Mouse (Mus musculus) fat pad, adult 2 months (tissue): ENCODE results near the gene Rrad.

ENCODE experiments used
- DNase-seq: peaks from one replicate; pipeline ENCODE4 v3.0.0-alpha.2; 2011; ENCODE audit warnings: low read depth, low spot score; ENCODE audit errors: extremely low read depth

The Rrad gene

DNA sequence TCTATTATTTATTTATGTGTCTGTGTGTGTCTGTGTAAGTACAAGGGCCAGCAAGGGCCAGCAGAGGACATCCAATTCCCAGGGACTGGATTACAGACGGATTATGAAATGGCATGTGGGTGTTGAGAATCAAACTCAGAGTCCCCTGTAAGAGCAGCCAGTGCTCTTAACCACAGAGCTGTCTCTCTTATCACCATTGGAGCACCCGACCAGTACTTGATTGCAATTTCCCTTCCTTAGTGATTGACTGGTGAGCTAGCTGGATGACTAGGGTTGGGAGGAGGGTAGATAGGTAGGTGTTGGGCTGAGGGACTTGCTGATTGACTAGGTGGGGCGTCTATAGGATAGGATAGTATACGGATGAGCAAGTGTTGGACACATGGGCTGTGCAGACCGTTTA lies 10.4 kb downstream of the Rrad start:
- DNase-seq: no peak

DNA sequence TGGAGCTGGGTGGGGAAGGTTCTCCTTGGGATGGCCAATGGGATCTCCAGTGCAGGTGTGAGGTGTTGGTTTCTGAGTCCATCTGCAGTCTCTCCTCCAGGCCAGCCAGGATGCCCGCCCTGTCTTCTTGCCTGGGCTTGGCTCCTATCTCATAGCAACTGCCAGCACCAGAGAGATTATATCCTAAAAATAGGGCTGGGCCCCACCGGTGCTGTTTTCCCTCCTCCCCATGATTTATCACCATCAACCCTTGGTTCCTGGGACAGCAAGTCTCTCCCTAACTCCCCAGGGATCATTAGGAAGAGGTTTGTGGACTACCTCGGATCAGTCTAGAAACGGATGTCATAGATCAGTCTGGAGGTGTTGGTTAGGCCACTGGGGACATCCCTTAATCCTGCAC lies 18.0 kb downstream of the Rrad start:
- no peak for DNase-seq

DNA sequence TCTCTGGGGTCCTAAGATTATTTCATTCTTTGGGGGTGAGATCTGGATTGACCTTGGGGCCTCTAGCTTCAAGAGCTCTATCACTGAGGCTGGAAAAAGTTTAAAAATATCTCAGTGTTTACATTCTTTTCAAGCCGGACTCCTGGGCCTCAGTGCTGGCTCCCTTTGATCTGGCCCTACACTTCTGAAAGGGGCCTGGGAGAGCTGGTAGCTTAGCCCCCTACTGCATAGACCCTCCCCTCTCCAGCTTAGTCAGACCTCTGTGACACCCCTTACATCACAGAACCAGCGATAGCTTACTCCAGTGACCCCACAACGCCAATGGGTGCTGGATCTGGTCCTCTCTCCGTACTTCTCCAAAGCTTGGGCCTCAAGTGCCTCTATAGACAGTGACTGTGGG lies 19.5 kb downstream of the Rrad start:
- DNase-seq: no peak

DNA sequence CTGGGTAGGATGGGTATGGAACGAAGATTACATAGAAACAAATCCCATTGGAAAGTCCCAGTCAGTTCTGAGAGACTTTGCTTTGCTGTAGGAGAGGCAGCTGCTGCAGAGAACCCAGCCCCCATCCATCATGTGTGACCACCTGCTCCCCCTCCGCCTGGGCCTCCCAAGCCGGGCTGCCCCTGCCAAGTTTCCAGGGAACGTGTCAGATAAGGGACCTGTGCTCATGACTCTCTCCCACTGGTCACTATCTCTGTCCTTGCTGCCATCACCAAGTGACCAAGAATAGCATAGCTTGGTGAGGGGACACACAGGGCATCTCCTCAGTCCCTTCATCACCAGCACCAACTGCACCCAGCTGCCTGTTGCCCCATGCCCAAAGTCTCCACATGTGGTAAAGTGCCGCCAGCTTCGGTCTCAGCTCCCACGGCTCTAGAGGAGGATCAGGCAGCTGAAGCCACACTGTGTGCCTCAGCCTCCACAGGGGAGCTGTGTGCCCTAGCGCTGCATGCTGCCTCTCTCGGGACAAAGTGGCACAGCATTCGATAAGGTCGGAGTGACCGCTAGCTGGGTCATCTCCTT lies 20.9 kb downstream of the Rrad start:
- DNase-seq: no peak

DNA sequence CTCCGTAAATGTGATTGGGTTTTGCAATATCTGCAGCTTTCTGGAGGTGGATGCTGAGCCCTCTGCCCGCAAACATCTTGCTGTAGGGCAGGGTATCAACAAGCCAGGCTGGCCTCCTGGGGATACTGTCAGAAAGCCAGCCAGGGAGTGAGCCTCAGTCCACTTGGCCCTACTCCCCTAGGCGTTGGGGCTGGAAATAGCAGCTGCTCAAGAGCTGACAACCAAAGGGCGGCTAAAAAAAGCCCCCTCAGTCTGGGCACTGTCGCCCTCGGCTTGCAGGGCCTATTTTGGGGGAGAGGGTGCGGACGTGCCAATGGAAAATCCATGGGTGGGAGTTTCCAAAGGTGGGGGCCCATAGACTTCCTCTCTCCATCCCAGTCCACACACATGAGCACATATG lies 21.9 kb downstream of the Rrad start:
- DNase-seq: no peak

DNA sequence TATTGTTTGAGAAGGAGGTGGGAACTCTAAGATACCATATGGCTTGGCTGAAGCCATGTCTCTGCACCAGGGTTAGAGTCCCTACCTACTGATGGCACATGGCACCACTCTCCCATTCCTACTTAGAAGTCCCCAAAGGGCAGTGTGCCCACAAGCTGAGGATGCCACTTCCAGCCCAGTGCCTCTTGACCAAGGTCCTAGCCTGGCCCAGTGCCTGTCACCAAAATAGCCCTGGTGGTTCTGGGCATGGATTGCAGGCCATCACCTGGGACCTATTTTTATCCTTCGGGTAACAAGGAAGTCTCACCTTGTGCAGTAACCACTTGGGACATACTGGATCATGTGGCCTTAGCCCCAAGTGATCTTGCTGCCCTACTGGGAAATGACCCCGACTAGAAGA lies 23.2 kb downstream of the Rrad start:
- DNase-seq: no peak

DNA sequence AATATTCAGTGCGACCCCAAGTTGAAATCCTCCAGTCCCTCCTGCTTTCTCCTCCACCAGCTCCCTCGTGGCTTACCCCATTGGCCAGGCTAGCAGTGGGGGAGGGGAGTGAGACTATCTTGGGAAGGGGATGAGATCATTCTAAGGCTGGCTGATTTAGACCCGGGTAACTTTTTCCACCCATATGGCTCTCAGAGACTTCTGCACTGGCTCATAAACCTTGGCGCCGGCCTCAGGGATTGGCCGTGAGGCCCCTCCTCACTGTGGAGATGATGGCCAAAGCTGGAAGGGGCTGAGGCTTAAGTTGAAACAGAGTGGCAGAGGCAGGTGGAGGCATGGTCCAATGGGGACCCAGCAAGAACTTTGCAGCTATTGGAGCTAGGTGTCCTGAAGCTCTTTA lies 24.8 kb downstream of the Rrad start:
- DNase-seq: no peak

DNA sequence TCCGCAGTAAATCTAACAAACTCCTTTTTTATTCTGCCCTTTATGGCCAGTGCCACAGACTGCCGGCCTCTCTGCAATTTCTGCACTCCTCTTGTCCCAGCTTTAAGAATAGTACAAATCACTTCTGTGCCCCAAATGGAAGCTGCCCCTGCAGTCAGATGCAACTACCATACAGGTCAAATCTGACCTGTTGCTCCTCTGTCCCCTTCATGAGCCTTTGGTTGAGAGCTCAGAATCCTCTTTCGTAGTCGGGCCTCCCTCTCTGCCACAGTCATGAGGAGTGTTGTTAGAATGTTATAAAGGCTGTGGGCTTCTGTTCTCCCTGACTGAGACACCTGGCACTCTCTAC lies 27.9 kb downstream of the Rrad start:
- no peak for DNase-seq

DNA sequence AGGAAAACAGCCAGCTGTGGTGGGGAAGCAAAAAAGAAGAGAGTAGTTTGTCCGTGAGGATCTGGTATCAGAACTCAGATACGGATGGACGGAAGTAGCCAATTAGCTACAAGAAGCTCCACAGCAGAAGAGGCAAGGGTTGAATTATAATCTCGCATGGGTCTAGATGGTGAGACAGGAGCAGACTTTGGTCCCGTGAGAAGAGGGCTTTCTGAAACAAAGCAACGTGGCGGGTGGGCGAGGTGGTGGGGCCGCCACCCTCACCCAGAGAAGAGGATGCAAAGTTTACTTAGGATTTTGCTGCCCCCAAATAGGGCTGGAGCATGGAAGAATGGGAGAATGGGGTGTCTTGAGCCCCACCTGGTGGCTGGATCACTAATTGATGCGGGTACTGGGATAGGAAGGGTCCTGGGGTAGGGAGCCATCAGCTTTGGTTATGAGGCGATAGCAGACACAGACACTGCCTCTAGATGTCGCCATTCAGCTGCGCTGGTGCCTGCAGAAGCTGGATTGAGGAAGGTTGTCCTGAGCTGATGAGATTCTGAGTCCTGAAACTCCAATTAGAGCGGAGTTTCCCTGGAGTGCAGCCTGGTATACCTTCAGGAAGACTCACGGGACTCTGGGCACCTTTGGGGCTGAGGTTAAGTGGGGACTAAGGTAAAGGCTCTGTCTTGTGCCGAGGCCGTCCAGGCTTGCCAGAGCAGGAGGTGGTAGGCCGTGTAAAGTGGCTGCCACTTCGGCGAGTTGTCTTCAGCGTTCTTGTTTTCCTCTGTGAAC lies 28.5 kb downstream of the Rrad start:
- DNase-seq: no peak

DNA sequence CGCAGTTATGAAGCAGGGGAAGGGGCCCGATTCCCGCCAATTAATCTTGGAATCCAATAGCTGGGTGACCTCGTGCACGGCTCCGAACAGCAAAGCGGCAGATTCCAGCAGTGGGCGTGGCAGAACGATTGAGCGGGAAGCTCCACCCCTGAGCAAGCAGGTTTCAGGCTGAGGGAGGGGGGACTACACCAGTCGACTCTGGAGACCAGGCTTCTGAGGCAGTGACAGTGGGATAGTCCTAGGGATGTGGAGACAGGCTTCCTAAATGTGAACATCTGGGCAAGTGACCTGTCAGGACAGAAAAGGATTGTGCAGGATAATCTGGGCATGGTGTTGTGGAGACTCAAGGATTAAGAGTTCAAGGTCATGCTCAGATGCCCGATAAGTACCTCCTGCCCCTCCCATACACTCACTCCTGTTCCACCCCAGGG lies 29.2 kb downstream of the Rrad start:
- DNase-seq: no peak

DNA sequence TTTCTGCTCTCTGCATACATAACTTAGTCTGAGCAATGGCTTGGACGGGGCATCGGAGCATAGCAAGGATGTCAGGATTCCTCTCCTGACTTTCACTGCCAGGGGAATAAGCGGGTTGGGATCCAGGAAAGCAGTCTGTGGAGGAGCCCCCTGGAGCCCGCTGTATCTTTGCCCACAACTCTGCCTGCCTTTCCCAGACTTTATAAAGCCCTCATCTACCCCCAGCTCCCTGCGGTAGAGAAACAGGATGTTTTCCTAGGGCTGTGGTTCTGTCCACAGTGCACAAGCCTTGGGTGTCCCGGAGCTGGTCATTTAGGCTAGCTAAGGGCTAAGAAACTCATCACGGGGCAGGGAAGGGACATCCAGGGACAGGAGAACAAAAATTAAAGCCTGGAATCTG lies 29.7 kb downstream of the Rrad start:
- no peak for DNase-seq

DNA sequence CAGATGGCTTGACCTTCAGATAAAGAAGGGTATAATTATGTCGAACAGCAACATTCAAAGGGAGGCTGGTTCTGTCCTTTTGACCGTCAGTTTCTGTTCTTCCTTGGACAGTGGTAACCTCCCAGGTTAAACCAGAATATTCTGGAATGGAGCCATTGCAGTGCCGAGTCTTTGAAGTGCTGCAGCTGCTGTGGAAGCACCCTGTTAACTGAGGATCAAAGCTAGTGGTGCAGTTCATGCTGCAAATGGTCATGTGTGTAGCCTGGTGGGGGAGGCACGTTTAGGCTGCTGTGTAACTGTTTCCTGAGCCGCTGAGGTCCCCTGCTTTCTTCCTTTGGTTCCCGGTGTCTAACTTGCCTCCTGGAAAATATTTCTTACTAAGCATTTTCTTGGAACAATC lies 32.6 kb downstream of the Rrad start:
- no peak for DNase-seq

DNA sequence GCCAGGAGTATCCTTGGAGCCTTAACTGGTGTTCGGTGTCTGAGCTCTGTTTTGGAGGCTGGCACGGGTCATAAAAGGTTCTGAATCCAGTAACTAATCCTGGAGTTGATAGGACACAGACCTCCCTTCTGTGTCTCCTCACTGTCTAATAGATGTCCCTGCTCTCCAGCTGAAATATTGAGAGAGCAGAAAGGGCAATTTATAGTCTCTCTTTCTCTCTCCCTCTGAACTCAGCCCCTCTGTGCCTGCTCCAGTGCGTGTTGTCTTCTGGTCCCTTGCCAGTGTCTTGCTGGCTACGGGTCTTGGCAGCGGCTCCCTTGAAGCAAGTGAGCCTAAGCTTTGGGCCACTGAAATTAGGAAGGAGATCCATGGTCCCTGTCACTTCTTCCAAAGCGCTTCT lies 33.5 kb downstream of the Rrad start:
- no peak for DNase-seq

DNA sequence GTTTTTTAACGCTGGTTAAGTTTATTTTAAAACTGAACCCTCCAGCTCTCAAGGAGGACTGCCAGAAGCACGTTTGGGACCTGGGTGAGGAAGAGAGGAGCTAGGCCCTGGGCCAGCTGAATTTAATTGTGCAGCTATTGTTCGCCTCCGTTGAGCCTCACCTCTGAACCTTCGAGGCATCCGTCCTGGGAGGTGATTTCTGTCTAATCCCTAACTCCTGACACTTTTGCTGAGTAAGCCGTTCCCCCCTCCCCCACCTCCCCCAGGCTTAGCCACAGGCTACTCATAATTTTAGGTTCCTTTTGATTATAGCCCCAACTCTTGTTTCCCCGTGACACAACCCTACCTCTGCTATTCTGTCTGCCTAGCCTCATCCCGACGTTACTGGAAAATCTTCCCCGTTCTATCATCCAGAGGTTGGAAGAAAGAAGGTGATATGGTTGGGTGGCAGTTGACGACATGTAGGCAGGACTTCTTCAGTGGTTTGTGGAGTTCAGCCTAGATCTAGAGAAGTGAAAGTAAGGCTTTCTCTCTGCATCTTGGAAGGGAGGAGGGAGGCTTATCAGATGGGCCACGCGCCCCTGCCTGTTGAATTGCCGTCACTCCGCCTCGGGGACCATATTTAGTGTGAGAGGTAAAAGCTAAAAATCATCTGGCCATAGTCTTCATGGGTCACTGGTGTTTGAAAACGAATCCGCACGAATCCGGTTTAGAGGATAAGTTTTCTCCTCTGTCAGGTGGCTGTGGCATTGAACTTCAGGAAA lies 35.2 kb downstream of the Rrad start:
- DNase-seq: no peak

DNA sequence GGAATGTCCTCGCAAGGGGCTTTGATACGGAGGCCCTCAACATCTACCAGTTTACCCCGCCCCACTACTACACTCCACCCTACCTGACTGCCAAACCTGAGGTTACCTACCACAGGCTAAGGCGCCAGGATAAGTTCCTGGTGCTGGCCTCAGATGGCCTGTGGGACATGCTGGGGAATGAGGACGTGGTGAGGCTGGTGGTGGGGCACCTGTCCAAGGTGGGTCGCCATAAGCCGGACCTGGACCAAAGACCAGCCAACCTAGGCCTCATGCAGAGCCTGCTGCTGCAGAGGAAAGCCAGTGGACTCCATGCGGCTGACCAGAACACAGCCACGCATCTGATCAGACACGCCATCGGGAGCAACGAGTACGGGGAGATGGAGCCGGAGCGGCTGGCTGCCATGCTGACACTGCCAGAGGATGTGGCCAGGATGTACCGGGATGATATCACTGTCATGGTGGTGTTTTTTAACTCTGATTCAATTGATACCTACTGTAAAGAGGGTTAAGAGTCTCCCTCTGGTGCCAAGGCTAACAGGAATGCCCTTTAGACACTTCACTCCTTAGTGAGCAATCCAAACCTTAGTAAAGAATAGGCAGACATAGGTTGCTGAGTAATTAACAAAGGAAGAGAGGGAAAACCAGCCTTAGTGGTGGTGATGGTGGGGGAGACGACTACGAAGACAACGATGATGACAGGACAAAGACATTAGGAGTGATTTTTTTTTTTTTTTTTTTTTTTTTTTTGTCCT lies 36.3 kb downstream of the Rrad start:
- DNase-seq: no peak

DNA sequence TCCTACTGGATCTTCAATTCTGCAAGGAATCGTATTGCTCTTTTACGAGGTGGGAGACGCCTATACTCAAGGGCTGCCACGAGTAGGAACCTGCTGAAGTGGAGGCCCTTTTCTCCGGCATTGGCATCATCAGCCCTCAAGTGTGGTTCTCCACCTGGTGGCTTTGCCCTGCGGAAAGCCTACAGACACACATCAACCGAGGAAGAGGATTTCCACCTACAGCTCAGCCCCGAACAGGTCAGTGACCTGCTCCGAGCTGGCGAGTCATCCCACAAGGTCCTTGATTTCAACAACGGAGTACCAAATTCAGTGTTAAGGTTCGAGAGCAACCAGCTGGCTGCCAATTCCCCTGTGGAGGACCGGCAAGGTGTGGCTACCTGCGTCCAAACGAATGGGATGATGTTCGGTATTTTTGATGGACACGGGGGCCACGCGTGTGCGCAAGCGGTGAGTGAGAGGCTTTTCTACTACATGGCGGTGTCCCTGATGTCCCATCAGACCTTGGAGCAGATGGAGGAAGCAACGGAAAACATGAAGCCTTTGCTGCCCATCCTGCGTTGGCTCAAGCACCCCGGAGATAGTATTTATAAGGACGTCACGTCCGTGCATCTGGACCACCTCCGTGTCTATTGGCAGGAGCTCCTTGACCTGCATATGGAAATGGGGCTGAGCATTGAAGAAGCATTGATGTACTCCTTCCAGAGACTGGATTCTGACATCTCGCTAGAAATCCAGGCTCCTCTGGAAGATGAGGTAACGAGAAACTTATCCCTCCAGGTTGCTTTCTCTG lies 37.4 kb downstream of the Rrad start:
- DNase-seq: no peak

DNA sequence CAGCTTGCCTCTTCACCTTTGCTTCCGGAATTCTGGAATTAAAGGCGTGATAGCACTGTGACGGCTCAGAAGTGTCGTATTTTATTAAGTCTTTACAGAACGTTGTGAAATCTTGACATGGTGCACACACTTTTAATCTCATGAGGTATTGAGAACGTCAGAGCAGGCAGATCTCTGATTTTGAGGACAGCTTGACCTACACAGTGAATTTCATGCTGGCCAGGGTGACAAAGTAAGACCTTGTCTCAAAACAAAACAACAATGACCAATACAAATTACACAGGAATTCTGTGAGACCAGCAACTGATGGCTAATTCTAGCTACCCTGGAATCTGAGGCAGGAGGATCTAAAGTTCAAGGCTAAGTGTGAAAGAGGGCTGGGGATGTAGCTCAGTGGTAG lies 38.6 kb downstream of the Rrad start:
- no peak for DNase-seq

DNA sequence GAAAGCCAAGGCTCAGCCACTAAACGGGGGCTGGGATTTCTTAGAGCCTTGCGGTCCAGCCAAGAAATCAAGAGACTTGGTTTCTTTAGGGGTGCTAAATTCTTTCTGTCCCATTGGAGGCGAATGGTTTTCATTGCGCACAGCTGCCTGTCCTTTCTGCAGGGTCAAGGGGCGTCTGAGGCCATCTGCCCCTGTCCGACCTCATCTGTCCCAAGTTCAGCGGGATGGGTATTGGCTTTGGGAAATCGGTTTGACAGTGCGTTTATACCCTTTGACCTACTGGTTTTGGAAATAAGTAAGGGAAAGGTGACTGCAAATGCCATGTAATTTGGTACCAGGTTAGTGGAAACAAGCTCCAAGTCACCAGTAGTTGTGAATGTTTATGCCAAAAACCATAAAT lies 39.3 kb downstream of the Rrad start:
- no peak for DNase-seq

DNA sequence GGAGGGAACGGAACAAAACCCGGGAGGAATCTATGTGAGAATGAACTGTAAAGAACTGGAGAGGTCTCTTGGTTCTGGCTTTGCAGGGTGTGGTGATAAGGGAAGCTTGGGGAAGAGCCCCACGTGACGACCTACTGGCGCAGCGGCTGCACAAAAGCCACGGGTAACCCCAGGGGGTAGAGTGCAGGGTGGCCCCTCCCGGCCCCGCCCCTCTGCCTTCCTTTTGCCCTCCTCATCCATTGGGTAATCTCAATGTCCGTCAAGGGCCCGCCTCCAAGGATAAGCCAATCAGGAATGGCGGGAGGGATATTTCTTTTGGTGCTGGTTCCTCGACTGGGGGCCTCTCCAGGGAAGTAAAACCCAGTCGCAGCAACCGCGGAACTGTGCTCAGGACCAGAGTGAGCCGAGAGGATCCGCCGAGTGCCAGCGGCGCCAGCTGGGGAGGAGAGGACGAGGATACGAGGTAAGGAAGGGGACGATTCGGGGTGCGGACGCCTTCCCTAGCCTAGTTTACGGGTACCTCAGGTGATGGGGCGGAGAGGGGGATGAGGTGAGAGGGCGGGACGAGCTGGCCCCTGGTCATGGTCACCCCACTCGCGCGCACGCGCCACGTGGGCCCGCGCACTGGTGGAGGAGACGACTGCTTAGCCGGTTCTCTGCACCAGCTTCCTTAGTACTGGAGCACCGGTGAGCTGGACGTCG lies 39.8 kb downstream of the Rrad start, which contains the start of gene Pdp2:
TSS of gene Pdp2 (plus strand) at position 319 of the 702 bp plus-strand sequence.
- peak; percentile 36 for DNase-seq

DNA sequence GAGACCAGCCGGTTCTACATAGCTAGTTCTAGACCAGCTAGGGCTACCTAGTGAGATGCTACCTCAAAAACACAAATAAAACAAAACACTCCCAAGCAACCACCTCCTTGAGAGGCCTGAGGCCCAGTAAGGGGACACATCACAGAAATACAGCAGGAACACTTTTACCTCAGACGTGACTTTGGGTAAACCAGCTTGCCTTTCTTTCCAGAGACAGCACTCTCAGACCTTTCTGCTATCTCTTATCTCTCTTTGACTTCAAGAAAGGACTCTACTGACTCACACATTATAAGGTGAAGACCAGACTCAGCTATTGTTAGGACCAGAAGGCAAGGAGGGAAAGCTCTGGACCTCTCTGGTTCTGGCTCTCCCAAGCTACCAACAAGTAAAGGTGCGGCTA lies 40.8 kb downstream of the Rrad start:
- no peak for DNase-seq
